Mouse (Mus musculus): ENCODE results near the gene Arl2bp. TPM values are rescaled to one million over a fixed set of nuclear protein-coding genes. Genes with fewer than 3 reads are reported as not detected.
A peak's percentile ranks its signal among the peaks of the same experiment; 100 is the strongest.

The Arl2bp gene
- polyA plus RNA-seq, 1 experiment from 2014 or later = 182 TPM

GRCm38 (mm10) chr8:94696566-94696965 lies 30.2 kb downstream of the Arl2bp start:
- WGBS = 43% methylated on average over 3 of the region's 3 CpGs
- H3K4me3 ChIP-seq (replicated peaks) = peak overlapping the region; percentile 45
- H3K4me2 ChIP-seq = peak overlapping the region; percentile 61
- peaks cover 25% of the 10 kb centered on the region for H3K4me1 ChIP-seq
- H3K9me3 ChIP-seq (replicated peaks) = no peaks in the 10 kb centered on the region
- ATAC-seq (ENCODE audit: low FRiP score) = no peak
- H3K9ac ChIP-seq (replicated peaks) = no peak overlapping the region
- no peaks in the 10 kb centered on the region for H3K36me3 ChIP-seq
- peaks cover 59% of the 10 kb centered on the region for H3K27me3 ChIP-seq (replicated peaks)
- no peak overlapping the region for H3K27ac ChIP-seq (replicated peaks)

- no peak overlapping the region for H3K4me2 ChIP-seq
- H3K36me3 ChIP-seq = no peaks in the 10 kb centered on the region
- H3K9ac ChIP-seq (replicated peaks) = no peak overlapping the region
- H3K4me3 ChIP-seq (replicated peaks) = no peak overlapping the region
- H3K27me3 ChIP-seq (replicated peaks) = peaks cover 51% of the 10 kb centered on the region
- WGBS = 84% methylated on average over 6 of the region's 6 CpGs
- no peak overlapping the region for H3K27ac ChIP-seq (replicated peaks)
- no peaks in the 10 kb centered on the region for H3K9me3 ChIP-seq (replicated peaks)
- peaks cover 25% of the 10 kb centered on the region for H3K4me1 ChIP-seq
- ATAC-seq (ENCODE audit: low FRiP score) = no peak
Observed at GRCm38 (mm10) chr8:94697956-94698355, 31.6 kb downstream of the Arl2bp start.

DNA sequence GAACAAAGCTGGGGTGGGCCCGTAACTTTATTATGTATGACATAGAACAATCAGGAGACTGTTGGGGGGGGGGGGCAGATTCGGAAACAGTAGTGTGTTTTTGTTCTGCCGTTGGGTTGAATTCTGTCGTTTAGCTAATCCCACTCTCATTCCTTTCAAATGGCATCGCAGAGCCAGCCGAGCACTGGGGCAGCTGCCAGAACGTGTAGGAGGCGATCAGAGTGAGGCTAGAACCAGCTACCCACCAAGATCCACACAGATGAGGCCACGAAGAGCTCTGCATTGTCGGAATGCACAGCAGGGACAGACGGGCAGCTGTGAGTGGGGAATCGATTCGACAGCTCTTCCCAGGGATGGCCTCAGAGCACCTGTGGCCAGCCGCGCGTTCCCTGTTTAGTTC lies 33.0 kb downstream of the Arl2bp start:
- H3K4me2 ChIP-seq = no peak overlapping the region
- no peak overlapping the region for H3K27ac ChIP-seq (replicated peaks)
- H3K27me3 ChIP-seq (replicated peaks) = peaks cover 37% of the 10 kb centered on the region
- WGBS = 67% methylated on average over 16 of the region's 16 CpGs
- no peak overlapping the region for H3K4me3 ChIP-seq (replicated peaks)
- H3K36me3 ChIP-seq = no peaks in the 10 kb centered on the region
- peaks cover 21% of the 10 kb centered on the region for H3K4me1 ChIP-seq
- no peak for ATAC-seq (ENCODE audit: low FRiP score)
- H3K9me3 ChIP-seq (replicated peaks) = no peaks in the 10 kb centered on the region
- no peak overlapping the region for H3K9ac ChIP-seq (replicated peaks)

DNA sequence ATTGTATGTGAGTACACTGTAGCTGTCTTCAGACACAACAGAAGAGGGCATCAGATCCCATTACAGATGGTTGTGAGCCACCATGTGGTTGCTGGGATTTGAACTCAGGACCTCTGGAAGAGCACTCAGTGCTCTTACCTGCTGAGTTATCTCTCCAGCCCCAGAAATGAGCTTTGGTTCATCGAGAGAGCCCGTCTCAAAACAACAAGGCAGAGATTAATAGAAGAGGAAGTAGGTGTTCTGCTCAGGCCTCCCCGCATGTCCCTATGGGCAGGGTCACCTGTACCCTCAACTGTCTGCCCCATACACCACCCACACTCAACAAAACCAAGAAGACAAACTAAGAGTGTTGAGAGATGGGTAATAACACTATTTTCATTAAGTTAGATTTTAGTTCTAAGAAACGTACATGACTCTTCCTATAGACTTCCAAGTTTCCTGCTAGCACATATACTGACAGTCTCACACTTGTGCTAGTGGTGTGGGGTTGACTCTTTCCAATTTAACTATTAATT lies 34.1 kb downstream of the Arl2bp start:
- no peak overlapping the region for H3K4me2 ChIP-seq
- no peaks in the 10 kb centered on the region for H3K9me3 ChIP-seq (replicated peaks)
- no peak overlapping the region for H3K9ac ChIP-seq (replicated peaks)
- WGBS = 88% methylated on average over 4 of the region's 4 CpGs
- H3K27me3 ChIP-seq (replicated peaks) = peaks cover 27% of the 10 kb centered on the region
- H3K27ac ChIP-seq (replicated peaks) = no peak overlapping the region
- peaks cover 11% of the 10 kb centered on the region for H3K4me1 ChIP-seq
- H3K4me3 ChIP-seq (replicated peaks) = no peak overlapping the region
- H3K36me3 ChIP-seq = no peaks in the 10 kb centered on the region
- ATAC-seq (ENCODE audit: low FRiP score) = no peak

- H3K4me1 ChIP-seq = 0 out of 2 replicates have a peak, but pooled peaks cover 3% of the 10 kb centered on the region
- no peak for ATAC-seq (ENCODE audit: low FRiP score)
- H3K27ac ChIP-seq (replicated peaks) = peak overlapping the region; percentile 83; the same call in 1 of the 2 replicates
- no peaks in the 10 kb centered on the region for H3K36me3 ChIP-seq
- no peak overlapping the region for H3K9ac ChIP-seq (replicated peaks)
- peak overlapping the region; percentile 47; the same call in 1 of the 2 replicates for H3K4me3 ChIP-seq (replicated peaks)
- H3K27me3 ChIP-seq (replicated peaks) = peaks cover 11% of the 10 kb centered on the region
- WGBS = 67% methylated on average over 3 of the region's 3 CpGs
- peak overlapping the region; percentile 54 for H3K4me2 ChIP-seq
- H3K9me3 ChIP-seq (replicated peaks) = no peaks in the 10 kb centered on the region
Observed at GRCm38 (mm10) chr8:94702156-94702555, 35.8 kb downstream of the Arl2bp start.

DNA sequence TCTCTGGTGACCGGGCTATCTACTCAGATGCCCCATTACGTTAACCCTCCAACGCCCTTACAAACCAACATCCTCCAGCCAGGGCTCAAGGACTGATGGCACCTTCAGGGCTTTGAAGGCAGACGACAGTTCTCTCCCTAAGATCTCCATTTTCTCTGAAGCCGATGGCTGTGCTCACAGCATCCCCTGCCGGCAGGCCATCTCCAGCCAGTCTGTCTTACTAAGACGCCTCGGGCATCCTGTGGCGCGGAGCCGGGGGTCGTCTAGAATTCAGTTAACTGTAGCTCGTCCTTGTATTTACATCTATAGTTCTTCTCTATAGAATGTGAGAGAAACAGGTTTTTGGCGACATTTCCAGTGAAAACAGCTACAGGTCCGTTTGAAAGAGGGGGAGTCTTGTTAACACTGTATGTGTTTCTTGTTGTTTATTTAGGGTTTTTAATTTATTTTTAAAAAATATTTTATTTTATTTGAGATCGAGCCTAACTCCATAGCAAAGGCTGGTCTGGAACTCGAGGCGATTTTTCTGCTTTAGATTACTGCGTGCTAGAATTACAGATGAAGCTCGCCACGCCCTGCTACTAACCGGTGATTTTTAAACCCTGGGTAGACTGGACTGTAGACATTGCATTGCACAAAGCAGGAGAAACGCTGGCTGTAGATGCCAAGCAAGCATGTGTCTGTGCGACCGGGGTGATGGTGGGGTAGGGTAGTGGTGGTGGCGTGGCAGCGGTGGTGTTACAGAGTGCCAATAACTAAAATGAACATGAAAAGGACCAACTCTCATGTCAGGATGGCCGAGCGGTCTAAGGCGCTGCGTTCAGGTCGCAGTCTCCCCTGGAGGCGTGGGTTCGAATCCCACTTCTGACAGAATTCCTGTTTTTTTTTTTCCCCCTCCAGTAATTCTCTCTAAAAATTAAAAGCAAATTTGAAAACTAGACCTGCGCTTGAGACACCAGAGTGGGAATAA lies 36.7 kb downstream of the Arl2bp start:
- Histone ChIP-seq H3K4me2 (peak overlapping the region; percentile 54), H3K9ac (replicated peaks) (peak overlapping the region; percentile 35), H3K36me3 (no peaks in the 10 kb centered on the region), H3K4me3 (replicated peaks) (peak overlapping the region; percentile 47), H3K27ac (replicated peaks) (peak overlapping the region; percentile 83), H3K4me1 (0 out of 2 replicates have a peak, but pooled peaks cover 3% of the 10 kb centered on the region), H3K9me3 (replicated peaks) (no peaks in the 10 kb centered on the region), H3K27me3 (replicated peaks) (peaks cover 4% of the 10 kb centered on the region)
- peak; percentile 90 for ATAC-seq (ENCODE audit: low FRiP score)
- under 1% methylated on average over 35 of the region's 35 CpGs for WGBS

DNA sequence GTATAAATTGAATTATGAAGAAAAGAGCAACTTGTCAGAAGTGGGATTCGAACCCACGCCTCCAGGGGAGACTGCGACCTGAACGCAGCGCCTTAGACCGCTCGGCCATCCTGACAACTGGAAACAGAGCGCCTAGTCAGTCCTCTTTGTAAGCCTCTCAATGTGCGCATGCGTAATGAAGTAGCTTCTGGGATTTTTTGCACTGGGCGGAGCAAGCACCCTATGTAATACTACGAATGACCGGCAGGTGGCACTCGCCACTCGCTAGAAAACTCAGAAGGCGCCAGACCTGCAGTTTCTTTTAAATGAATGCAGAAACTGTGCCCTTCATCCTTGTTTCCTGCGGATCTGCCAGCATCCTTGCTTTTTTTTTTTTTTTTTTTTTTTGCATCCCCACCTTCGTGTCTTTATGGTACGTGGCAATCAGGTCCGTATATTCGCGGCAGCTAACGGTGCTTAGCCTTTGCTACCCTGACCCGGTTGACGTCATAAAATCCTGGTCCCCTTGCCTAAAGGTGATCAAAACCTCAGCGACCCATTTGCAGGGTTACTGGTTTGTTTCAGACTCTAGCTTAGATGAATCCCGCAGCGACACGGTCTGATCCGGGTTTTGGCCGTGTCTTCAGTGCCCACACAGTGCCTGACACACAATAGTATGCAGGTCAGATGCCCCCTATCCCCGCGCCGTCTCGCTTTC lies 37.7 kb downstream of the Arl2bp start:
- under 1% methylated on average over 35 of the region's 35 CpGs for WGBS
- Histone ChIP-seq H3K27me3 (replicated peaks) (no peaks in the 10 kb centered on the region), H3K27ac (replicated peaks) (peak overlapping the region; percentile 83), H3K4me2 (peak overlapping the region; percentile 60), H3K9ac (replicated peaks) (peak overlapping the region; percentile 58), H3K9me3 (replicated peaks) (no peaks in the 10 kb centered on the region), H3K36me3 (no peaks in the 10 kb centered on the region), H3K4me1 (0 out of 2 replicates have a peak, but pooled peaks cover 3% of the 10 kb centered on the region), H3K4me3 (replicated peaks) (peak overlapping the region; percentile 49)
- peak; percentile 92 for ATAC-seq (ENCODE audit: low FRiP score)

DNA sequence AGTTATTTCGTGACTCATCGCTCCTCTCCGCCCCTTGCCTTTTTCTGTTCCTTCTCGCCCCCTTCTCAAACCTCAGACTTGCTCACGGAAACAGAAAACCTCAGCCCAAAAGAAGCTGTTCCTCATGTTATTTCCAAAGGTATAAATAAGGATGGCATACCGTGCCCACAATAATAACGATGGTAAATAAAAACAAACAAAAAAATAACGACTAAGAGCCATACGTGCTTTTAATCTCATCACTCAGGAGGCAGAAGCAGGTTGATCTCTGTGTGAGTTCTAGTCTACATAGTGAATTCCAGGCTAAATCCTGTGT lies 38.2 kb downstream of the Arl2bp start:
- WGBS = 13% methylated on average over 9 of the region's 9 CpGs
- H3K4me2 ChIP-seq = peak overlapping the region; percentile 60
- peak overlapping the region; percentile 83 for H3K27ac ChIP-seq (replicated peaks)
- peak overlapping the region; percentile 58 for H3K9ac ChIP-seq (replicated peaks)
- H3K36me3 ChIP-seq = no peaks in the 10 kb centered on the region
- no peak for ATAC-seq (ENCODE audit: low FRiP score)
- H3K27me3 ChIP-seq (replicated peaks) = no peaks in the 10 kb centered on the region
- no peaks in the 10 kb centered on the region for H3K9me3 ChIP-seq (replicated peaks)
- H3K4me1 ChIP-seq = 0 out of 2 replicates have a peak, but pooled peaks cover 3% of the 10 kb centered on the region
- H3K4me3 ChIP-seq (replicated peaks) = peak overlapping the region; percentile 49

- Histone ChIP-seq H3K36me3 (no peaks in the 10 kb centered on the region), H3K9ac (replicated peaks) (no peak overlapping the region), H3K4me3 (replicated peaks) (no peak overlapping the region), H3K27ac (replicated peaks) (no peak overlapping the region), H3K4me1 (0 out of 2 replicates have a peak, but pooled peaks cover 3% of the 10 kb centered on the region), H3K9me3 (replicated peaks) (no peaks in the 10 kb centered on the region), H3K4me2 (no peak overlapping the region), H3K27me3 (replicated peaks) (no peaks in the 10 kb centered on the region)
- no peak for ATAC-seq (ENCODE audit: low FRiP score)
- 88% methylated on average over 10 of the region's 10 CpGs for WGBS
Observed at GRCm38 (mm10) chr8:94705581-94706245, 39.3 kb downstream of the Arl2bp start.

DNA sequence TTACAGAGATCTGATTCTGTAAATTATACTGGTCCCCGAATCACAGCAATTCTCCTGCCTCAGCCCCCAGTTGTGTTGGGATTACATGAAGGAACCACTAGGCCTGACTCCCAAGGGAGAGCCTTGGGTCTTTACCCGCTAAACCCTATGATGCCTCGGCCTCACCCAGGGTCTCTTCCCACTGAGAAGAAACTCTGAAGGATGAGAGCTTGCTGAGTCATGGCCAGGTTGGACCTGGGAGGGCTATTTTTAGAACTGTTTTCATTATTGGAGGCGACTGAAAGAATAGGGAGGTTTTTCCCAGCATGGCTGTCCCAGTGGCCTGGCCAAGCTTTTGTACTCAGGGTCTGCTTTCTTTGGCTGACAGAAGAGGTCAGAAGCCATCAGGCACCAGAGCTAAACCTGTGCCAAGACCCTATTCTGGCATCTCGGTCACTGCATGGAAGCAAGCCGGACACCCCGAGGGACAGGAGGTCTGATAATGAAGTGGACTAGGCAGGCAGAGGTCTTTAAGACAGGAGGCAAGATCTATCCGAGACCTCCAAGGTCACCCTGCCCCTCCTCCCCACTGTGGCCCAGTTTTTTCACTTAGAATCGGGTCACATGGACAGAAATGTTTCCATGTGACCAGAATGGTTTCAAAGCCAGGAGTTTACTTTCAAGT lies 40.5 kb downstream of the Arl2bp start:
- no peak for ATAC-seq (ENCODE audit: low FRiP score)
- WGBS = 86% methylated on average over 9 of the region's 9 CpGs
- Histone ChIP-seq H3K4me3 (replicated peaks) (no peak overlapping the region), H3K9me3 (replicated peaks) (no peaks in the 10 kb centered on the region), H3K27ac (replicated peaks) (no peak overlapping the region), H3K4me2 (no peak overlapping the region), H3K36me3 (no peaks in the 10 kb centered on the region), H3K4me1 (0 out of 2 replicates have a peak, but pooled peaks cover 6% of the 10 kb centered on the region), H3K9ac (replicated peaks) (no peak overlapping the region), H3K27me3 (replicated peaks) (no peaks in the 10 kb centered on the region)

- Histone ChIP-seq H3K9me3 (replicated peaks) (no peaks in the 10 kb centered on the region), H3K27ac (replicated peaks) (no peak overlapping the region), H3K27me3 (replicated peaks) (no peaks in the 10 kb centered on the region), H3K4me2 (no peak overlapping the region), H3K9ac (replicated peaks) (no peak overlapping the region), H3K36me3 (no peaks in the 10 kb centered on the region), H3K4me3 (replicated peaks) (no peak overlapping the region), H3K4me1 (0 out of 2 replicates have a peak, but pooled peaks cover 6% of the 10 kb centered on the region)
- 55% methylated on average over 8 of the region's 8 CpGs for WGBS
- ATAC-seq (ENCODE audit: low FRiP score) = no peak
Observed at GRCm38 (mm10) chr8:94710336-94710735, 43.9 kb downstream of the Arl2bp start.

All from neural tube, embryonic 15.5 days (tissue).